Mouse (Mus musculus) embryo, embryonic 11 days (tissue): ENCODE data around the gene Dct.

Experiments
- DNase-seq: peaks from one replicate; pipeline ENCODE4 v3.0.0-alpha.2; 2015

The Dct gene

DNA sequence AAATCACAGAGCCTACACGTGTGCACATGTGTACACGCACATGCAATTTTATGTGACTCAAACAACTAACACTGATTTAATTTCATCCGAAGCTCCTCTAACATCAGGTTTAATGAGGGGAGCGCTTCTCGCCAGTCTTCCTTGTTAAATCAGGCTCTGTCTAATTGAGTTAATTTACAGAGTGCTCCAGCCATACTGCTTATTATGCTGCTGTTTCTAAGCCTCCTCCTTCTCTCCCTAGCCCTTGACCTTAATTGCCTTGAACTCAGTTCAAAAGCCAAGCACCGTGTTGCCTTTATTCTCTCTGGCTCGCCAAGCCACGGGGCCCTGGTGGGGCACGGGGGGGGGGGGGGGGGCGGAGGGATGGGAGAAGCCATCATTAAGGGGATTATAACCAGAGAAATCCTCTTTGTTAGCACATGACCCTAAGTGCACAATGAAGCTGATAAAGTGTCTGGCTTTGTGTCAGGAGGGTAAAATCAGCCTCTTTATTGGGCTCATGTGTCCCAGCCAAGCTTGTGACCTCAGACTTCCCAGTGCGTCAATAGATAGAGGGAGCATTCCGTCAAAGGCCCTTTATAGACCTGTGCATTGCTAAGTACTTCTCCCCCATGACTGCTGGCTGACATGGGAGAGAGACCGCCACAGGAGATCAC, at the start of gene Dct:
Gene Dct (minus strand): TSS at position 270 of the 656 bp plus-strand sequence.
- peak; percentile 67 for DNase-seq

DNA sequence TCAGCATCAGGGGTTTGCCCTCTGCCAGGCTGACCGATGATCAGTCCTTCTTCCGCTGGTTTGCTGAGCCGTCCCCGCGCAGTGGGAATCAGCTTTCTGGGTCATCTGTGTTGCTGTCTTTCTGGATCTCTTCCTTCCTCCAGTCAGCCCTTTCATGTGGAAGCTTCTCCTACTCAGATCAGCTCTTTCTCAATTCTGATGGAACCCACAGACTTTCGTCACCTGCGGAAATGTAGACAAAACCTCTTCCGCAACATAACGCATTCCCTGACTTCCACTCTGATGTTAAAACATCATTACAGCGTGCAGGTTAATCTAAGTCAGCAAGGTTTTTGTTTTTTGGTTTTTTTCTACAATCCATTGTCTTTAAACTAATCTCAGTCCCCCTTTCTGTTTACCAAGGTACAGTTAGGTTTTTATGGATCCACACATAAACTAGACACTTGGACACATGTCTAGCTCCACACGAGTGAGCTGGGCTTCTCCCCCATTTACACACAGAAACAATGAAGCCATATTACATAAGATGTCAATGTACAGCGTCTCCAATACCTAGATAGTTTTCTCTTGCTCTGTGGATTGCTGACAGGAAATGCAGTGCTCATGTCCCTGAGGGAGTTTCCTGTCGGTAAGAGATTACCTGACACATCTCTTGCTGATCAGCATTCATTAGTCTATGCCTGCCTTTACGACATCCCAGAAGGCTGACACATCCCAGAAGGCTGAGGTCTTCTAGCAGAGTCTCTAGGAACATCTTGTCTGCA, 49.4 kb upstream of the Dct start:
- DNase-seq: no peak

DNA sequence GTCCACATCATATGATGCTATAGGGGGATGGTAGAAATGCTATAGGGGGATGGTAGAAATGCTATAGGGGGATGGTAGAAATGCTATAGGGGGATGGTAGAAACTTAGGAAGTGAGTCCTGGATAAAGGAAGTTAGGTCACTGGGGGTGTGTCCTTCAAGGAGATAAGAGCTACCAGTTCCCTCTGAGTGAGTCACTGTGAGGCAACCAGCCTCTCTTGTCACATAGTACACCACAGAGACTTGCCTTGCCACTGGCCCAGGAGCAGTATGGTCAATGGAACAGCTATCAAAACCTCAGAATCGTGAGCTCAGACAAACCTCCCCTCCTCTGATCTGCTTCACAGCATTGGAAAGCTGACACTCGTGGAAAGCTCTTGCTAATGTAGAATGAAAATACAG, 46.2 kb upstream of the Dct start:
- DNase-seq: no peak

DNA sequence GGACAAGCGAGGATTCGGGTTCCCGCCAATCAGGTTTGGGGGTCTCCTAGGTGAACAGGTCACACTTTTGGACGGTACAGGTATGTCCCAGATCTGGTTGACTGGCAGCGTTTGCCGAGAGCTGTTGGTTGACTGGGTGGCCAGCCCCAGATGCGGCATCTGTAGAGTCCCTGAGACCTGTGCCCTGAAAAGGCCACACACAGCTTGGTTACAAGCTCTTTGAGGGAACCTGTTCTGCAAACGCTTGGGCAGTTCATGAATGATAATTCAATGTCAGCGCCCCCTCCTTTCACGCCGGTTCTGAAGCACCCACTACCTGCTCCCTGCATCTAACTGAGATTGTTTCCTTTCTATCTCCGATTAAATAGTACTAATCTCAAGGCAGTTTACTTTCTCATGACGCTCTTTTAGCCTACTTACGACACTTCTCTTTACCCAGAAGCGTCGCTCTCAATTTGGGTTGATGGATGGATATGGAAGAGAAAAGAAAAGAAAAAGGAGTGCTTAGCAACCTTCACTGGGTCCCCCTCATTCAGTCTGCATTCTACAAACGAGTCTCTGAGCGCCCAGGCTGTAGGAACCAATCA, 37.9 kb upstream of the Dct start:
- DNase-seq: peak; percentile 54

DNA sequence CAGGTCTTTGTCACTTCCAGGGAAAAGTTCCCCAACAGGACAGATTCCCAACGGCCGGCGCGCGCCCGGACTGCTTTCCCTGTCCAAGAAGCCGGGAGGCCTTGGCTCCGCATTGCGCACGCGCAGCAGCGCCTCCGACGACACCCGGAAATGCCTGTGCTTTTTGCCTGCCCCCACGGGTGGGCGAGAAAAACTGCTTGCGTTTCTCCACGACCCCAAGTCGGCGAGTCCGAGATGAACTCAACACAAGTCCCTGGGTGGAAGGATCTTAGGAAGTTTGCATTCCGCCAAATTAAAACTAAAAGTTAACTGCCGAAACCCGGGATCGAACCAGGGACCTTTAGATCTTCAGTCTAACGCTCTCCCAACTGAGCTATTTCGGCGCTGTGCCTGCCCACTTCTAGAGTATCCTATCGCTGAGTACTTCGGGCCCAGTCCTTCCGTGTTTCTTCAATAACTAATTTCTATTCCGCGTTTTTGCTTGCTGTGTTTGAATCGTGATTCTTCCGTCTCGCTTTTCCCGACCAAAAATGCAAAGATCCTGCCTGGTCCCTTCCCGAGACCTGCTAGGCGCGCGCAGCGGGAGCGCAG, 37.3 kb upstream of the Dct start:
- DNase-seq: peak; percentile 93

DNA sequence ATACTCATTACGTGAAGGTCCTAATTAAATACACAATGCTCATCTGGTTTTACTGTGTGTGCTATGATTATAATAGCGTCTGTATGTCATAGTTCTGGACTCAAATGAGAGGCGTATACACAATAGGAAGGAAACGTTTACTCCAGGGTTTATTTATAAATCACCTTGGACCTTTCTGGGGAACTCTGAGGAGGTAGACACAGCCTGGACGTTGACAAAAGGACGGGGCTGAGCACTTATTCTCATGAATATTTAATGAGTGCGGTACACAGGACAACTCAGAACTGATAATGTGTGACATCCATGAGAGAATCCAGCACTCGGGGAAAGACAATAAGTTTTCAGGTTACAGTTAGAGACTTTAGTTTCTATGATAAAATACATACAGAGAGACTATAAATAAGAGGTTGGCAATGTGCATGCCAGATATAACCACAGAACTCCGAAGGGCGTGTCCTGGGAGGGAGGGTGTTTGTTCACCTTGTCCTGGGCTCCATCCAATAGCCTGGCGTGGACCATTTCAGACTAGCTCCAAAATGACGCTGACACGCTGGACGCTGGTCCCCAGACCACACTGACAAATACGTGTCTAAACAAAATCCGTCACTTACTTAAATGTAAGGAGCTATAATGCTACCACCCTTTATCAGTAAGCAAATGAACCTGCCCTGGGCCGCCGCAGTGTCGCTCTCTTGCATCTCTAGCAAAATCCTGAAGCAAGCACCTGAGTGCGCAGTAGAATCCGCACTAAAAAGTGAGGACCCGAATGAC, 36.6 kb upstream of the Dct start:
- DNase-seq: peak; percentile 49

DNA sequence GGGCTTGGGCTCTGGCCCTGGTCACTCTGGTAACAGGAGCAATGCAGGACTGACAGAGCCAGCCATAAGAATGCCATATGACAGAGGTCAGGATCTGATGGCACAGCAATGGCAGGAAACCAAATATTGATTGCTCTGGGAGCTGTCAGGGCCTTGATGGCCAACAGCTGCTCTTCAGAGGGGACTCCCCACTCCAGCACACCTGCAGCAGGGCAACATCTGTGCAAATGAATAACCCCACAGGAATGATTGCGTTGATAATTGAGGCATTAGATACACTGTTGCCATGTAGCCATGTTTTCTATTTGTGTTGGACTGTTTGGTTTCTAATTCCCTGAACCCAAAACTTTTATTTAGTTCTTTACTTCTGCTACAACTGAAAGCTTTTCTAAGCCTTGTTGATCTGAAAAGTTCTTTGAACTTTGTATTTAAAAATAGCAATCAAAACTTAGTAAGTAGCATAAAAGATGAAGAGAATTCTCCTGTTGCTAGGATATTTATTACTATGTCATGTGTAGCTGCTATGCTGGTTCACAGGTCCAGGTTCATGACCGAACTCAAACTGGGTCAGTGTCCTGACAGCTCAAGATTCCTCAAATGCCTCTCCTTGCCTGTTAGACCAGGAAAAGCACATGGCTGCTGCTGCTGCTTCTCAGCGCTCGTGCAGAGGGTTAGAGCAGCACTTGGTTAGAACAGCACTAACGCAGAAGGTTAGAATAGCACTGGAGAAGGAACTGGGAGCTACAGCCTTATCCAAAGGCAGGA, 34.4 kb upstream of the Dct start:
- DNase-seq: no peak

DNA sequence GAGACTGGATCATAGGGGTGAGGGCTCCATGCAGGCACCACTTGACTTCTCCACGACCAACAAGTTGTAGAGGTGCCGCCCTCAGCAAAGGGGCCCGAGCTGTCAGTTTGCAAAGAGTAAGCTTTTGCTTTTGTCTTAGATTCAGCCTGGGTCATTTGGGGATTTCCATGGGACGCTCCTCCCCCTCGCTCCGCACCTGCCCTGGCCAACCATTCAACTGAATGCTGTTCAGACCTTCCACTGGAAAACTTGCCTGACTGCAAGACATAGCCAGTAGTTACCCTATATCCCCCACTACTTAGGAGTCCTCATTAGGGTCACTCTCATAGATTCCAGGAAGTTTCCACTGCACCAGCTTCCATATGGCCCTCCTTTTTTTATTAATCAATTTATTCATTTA, 31.8 kb upstream of the Dct start:
- DNase-seq: no peak

DNA sequence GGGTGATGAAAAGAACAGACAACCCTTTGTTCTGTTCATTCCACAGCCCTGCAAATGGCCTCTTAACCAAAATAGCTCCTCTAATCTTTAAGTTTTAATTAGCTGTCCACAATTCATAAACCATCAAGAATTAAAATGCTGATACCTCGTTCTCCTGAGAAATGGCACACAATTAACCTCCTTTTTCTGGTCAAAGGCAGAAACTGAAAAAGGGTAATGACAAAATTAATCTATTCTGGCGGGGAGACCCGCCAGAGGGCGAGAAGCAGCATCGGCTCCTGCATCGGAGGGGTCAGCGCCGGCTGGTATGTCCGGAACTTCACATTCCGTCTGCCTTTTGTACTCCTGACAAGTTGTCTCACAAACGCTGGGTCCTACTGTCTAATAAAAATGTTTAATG, 28.6 kb upstream of the Dct start:
- DNase-seq: peak; percentile 42

DNA sequence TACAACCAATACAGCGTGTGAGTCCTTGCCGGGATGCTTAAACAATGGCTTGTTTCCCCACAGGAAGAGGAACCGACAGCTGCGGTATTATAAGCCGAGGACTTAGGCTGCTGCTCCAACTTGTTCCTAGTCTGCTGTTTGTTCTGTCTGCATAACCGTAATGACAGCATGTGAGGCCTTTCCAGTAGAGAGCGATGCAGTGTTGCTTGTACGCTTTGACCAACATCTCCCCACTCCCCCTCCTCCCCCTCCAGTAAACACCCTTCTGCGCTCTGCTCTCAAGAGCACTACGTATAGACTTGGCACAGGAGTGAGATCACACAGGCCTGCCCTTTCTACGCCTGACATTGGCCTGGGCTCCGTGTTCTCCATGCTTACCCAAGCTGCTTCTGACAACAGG, 18.1 kb upstream of the Dct start:
- DNase-seq: no peak

DNA sequence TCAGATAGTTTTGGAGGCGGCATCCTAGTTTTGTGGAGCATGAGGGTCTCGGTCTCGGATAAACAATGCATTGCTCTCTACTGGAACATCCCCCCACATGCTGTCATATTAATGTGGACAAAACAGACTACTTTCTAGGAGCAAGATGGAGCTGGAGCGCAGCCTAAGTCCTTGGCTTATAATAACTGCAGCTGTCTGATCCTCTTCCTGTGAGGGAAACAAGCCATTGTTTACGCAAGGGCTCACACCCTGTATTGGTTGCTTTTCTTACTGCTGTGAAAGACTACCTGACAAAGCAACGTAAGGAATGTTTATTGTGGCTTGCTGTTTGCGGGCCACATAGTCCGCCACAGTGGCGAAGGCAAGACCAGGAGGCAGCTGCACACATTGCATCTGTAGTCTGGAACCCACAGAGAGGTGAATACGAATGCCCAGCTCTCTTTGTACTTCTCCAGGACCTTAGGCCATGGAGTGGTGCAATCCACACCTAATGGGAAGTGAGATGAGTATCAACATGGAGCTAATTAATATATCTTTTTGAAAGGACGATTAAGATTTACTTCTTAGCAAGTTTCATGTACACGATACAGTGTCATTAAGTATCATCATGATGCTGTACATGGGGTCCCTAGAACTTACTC, 17.5 kb upstream of the Dct start:
- DNase-seq: no peak

DNA sequence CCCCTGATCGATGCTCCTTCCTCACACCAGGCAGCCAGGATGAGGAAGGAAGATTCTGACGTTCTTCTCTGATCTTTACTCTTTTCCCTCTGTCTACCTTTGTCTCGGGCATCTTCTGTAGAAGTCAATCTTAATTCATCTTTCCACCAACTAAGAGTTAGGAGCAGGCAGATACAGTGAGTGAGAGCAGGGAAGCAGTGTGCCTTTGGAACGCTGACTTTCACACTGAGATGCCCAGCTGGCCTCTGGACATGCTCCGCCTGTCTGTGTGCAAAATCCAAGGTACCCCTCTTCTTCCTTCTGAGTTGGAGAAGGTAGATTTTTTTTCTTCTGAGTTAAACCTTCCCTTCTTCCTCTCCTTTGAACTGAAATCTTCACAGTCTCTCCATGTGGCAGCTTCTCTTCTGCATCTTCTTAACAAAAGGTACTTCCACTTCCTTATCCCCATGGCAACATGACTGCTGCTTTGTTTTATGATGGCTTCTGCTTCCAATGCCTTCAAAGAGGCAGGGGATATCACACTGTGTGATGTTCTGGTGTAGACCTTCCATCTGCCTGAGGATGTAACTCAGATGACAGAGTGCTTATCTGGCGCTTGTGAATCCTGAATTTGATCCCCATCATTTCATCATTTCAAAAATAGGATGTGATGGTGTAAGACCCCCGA, 9.9 kb upstream of the Dct start:
- DNase-seq: no peak

DNA sequence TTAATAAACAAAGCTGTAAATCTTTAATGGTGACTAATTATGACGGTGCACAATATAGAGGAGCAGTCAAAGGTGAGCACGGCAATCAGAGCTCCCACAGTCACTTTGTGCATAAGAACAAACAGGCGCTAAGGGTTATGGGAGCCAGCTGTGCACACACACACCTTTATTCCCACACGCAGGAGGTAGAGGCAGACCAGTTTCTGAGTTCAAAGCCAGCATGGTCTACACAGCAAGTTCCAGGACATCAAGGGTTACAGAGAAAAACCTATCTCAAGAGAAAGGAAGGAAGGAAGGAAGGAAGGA, 6.5 kb upstream of the Dct start:
- DNase-seq: no peak

DNA sequence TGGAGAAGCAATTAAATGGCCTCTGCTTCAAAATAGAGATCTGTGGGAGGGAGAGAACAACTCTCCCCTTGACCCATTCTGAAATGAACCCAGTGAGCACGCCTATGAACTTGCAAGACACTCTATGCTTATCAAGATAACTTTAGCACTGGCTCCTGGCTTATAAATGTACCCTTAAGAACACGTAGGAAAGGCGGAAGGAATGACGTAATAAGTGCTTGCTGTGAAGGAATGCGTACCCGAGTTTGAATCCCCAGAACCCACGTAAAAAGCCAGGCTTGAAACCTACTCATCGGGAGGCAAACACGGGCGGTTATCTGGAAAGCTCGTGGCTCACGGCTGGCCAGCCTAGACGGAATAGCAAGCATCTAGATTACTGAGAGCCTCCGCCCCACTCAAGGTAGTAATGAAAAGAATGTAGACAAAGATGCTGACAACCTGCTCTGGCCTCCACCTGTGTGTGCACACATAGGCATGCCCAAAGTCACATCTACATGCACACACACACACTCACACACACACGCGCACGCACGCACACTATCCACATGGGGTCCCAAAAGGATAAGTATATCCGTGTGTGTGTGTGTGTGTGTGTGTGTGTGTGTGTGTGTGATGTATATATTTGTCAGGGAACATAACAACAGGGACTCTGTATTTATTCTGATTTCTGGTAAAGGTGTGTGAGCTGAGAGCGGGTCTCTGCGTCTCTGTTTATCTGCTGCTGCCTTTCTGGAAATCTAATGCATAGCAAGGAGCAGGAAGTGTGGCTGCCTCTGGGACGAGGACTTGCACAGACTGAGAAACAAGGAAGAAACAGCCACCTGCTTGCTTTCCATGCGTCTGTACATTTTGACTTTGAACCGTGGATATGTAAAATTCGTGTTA, 5.9 kb upstream of the Dct start:
- DNase-seq: no peak

DNA sequence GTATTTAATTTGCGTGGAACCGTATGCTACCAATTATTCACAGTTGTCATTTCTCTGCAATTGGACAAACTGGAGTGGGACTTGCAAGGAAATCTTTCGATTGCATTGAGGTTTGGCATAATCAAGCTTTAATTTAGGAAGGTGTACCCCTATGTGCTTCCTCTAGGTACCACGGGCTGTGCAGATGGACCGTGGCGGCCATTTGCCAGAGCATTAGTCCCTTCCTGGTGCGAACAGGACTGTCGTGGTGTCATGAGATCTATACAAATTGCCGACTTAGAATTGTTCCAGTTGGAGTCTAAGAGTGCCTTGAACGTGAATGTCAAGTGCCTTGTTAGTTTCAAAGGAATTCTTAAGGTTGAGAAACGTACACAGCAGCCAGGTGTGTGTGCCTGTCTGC, 726 bp upstream of the Dct start:
- DNase-seq: no peak

DNA sequence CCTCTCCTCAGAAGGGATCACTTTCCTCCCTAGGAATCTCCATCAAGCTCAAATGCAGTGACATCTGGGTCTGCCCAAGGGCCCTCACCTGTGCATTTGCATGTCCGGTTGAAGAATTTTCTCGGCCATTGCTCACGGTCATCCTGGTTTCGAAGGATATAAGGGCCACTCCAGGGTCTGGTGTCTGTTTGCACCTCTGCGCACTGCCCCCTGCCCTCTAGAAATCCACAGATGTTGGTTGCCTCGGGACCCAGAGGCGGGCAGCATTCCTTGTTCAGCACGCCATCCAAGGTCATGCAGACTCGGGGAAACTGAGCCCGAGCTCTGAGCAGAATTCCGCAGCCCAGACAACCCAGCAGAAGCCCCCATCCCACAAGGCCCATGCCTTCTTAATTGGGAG, 648 bp downstream of the Dct start:
- DNase-seq: no peak

DNA sequence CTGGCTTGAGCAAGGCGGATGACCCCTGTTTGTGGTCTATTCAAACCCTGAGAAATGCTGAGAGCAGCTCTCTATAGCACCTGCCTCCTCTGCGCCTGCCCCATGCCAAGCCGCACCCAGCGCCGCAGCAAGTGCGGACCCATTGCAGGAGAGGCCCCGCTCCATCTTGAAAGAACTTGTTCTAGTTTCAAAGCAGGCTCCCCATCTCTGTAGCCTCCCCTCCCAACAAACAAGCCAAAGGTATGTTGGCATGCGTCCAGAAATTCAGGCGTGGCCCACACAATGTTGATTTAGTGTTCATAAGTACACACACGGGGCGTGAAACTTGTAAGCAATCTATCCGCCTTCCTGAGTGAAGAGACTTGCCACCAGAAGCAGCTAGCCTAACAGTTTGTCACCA, 1.1 kb downstream of the Dct start:
- no peak for DNase-seq

DNA sequence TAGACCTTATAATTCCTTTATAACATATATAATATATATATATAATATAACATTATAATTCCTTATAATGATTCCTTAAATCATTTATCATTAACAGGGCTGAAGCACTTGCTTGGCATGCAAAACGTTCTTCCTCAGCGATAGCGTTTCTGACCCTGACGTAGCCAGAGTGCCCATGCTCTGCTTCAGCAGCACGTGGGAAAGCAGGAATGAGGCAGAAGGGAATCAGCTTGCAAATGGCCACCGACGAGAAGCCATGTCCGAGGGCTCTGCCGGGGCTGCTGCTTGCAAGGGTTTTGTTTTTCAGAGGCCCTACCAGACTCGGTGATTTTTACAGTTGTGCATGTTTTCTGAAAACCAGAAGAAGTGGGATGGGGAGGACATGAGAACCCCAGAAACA, 1.6 kb downstream of the Dct start:
- no peak for DNase-seq

DNA sequence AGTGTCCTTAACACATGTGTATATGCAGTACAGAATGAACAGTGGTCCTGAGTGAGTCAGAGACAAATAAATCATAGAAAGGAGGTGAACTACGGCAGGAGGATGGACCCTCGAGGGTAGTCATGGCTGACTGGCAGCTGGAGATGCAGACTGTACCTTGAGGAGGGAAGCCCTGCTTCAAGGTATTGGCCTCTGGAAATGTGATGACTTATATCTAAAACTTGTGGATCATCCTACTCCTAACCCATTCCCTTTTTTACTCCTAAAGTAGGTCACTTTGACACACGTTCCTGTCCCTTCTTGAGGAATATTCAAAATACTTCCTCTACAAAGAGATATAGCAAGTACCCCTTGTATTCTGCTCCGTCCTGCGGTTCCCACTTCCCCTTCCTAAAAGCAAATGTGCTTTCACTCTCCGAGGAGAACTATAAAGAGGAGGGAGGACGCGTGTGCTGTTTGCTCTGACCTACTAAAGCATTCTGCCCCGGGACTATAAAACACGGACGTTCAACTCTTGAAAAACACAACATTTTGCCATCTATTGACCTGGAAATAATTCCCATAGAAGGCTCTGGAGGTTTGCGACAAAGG, 2.3 kb downstream of the Dct start:
- no peak for DNase-seq

DNA sequence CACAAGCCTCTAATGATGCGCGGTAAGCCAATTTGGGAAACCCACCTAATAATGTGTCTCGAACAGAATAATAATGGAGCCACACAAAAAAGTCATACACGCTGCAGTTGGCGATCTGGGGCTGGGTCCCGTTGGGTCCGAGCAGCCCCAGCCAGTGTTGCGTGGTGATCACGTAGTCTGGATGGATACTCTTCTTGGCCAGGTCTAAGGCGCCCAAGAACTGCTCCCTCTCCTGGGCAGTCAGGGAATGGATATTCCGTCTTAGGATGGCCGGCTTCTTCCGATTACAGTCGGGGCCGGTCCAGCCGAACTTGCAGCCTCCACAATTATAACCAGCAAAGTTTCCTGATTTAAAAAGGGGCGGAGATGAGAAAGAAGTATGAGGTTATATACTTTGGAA, 9.1 kb downstream of the Dct start:
- DNase-seq: no peak
